In genomic region chr17:34386656-34387055, GRCm38 (mm10) we compare ENCODE assay signal across 25 mouse cellular contexts. TPM values are rescaled to one million over a fixed set of nuclear protein-coding genes. Genes with fewer than 3 reads are reported as not detected.
"Had no signal": no experiment of that assay in that cellular context is flagged by ENCODE, and none has a peak within 500 bp of the region (broad histone marks: within the 10 kb centered on the region; RNA-seq: fewer than 3 reads in every experiment).

No protein-coding gene starts in this region.

- ATAC-seq: midbrain, embryonic 13.5 days; midbrain, embryonic 15.5 days had no signal

- H3K4me1 ChIP-seq: midbrain, embryonic 13.5 days; midbrain, embryonic 15.5 days; neural tube, embryonic 13.5 days; neural tube, embryonic 15.5 days; stomach, embryonic 15.5 days had no signal

- H3K4me3 ChIP-seq: megakaryocyte, embryonic 14.5 days; midbrain, embryonic 13.5 days; midbrain, embryonic 15.5 days; myocyte; neural tube, embryonic 13.5 days; neural tube, embryonic 15.5 days; stomach, embryonic 15.5 days had no signal

- H3K36me3 ChIP-seq: midbrain, embryonic 13.5 days; midbrain, embryonic 15.5 days; neural tube, embryonic 13.5 days; neural tube, embryonic 15.5 days; stomach, embryonic 15.5 days had no signal

- DNase-seq: lung, adult 18-20 months; lung, embryonic 14.5 days; lung, postnatal 10 days; lung, postnatal 4 days; retina, postnatal 1 day; right cerebral cortex, adult 18-20 months; right cerebral cortex, postnatal 25 days; right cerebral cortex, postnatal 4 days; spleen, adult 18-20 months; thymus, adult 2 months; thymus, postnatal 25 days; thymus, postnatal 4 days had no signal

- H3K9ac ChIP-seq: lung, embryonic 14.5 days; midbrain, embryonic 13.5 days; midbrain, embryonic 15.5 days; neural tube, embryonic 13.5 days; neural tube, embryonic 15.5 days; stomach, embryonic 15.5 days had no signal

- H3K27ac ChIP-seq: midbrain, embryonic 13.5 days; midbrain, embryonic 15.5 days; neural tube, embryonic 13.5 days; neural tube, embryonic 15.5 days; stomach, embryonic 15.5 days; stomach, postnatal 0 days had no signal

- H3K27me3 ChIP-seq: midbrain, embryonic 15.5 days had no signal

- H3K9me3 ChIP-seq: megakaryocyte, embryonic 14.5 days; midbrain, embryonic 13.5 days; midbrain, embryonic 15.5 days; neural tube, embryonic 13.5 days; neural tube, embryonic 15.5 days; stomach, embryonic 15.5 days had no signal

- H3K4me2 ChIP-seq: lung, embryonic 14.5 days; midbrain, embryonic 11.5 days; midbrain, embryonic 13.5 days; midbrain, embryonic 15.5 days; neural tube, embryonic 13.5 days; neural tube, embryonic 15.5 days; stomach, embryonic 15.5 days had no signal

RNA-seq across cellular contexts. Expression of gene Btnl1, which starts 9.7 kb away (rescaled TPM):
- polyA plus RNA-seq: lung, embryonic 14.5 days; lung, embryonic 16.5 days; midbrain, embryonic 11.5 days; midbrain, embryonic 13.5 days; midbrain, embryonic 15.5 days; myocyte; neural tube, embryonic 11.5 days; neural tube, embryonic 13.5 days; neural tube, embryonic 15.5 days; urinary bladder, adult 2 months had no signal

RNA-seq across cellular contexts. Expression of gene BC051142, which starts 12.0 kb away (rescaled TPM):
- polyA plus RNA-seq: myocyte; small intestine, adult 2 months had no signal

RNA-seq across cellular contexts. Expression of gene Btnl2, which starts 32.0 kb away (rescaled TPM):
- polyA plus RNA-seq: midbrain, embryonic 13.5 days; midbrain, embryonic 15.5 days; myocyte; neural tube, embryonic 11.5 days; neural tube, embryonic 13.5 days; neural tube, embryonic 15.5 days had no signal
